Mouse (Mus musculus) kidney, embryonic 16.5 days (tissue): ENCODE data around the gene Fgfr2. TPM values are rescaled to one million over a fixed set of nuclear protein-coding genes. Genes with fewer than 3 reads are reported as not detected.

ENCODE experiments used
- ATAC-seq: fragments of 200-750 bp; cut with Nextera tagmentation; 2 replicates; pipeline ENCODE4 v1.8.0; 2017; ENCODE audit warnings: moderate TSS enrichment; ENCODE audit not compliant: low FRiP score, low TSS enrichment
- H3K27ac ChIP-seq: fragments of 300-500 bp; sonication (generic); 2 replicates; pipeline ENCODE4 v1.5.1; 2014; ENCODE audit warnings: low read length
- H3K27me3 ChIP-seq: fragments of 300-500 bp; sonication (generic); 2 replicates; pipeline ENCODE4 v1.6.1; 2014; ENCODE audit warnings: low read length, control low read depth, mixed read lengths; ENCODE audit not compliant: insufficient read depth
- H3K36me3 ChIP-seq: fragments of 300-500 bp; sonication (generic); 2 replicates; pipeline ENCODE4 v1.6.1; 2014; ENCODE audit warnings: low read length, control low read depth, mixed read lengths; ENCODE audit not compliant: insufficient read depth
- H3K4me1 ChIP-seq: fragments of 300-500 bp; sonication (generic); 2 replicates; pipeline ENCODE4 v1.6.1; 2014; ENCODE audit warnings: low read length, control low read depth, mixed read lengths; ENCODE audit not compliant: insufficient read depth
- H3K4me2 ChIP-seq: fragments of 300-500 bp; sonication (generic); replicated peaks from 2 replicates; pipeline ENCODE4 v1.6.1; 2014; ENCODE audit warnings: low read depth, low read length
- H3K4me3 ChIP-seq: fragments of 300-500 bp; sonication (generic); 2 replicates; pipeline ENCODE4 v1.5.1; 2014; ENCODE audit warnings: mild to moderate bottlenecking, low read length
- H3K9ac ChIP-seq: fragments of 300-500 bp; sonication (generic); replicated peaks from 2 replicates; pipeline ENCODE4 v1.6.1; 2014; ENCODE audit warnings: low read length
- H3K9me3 ChIP-seq: fragments of 300-500 bp; sonication (generic); 2 replicates; pipeline ENCODE4 v1.6.1; 2016; ENCODE audit warnings: low read length, control low read depth
- WGBS: fragments of 180-500 bp; shearing (Covaris S2); extraction: QIAGEN DNeasy Blood & Tissue Kit; methylation state at CpG from one replicate; pipeline ENCODE4 v1.1.7; 2014; 5-methylcytosine and 5-hydroxymethylcytosine counted together
- polyA plus RNA-seq: library from polyadenylated mRNA; unstranded; fragments of >200 nt; fragmentation: Nextera tagmentation; extraction: Ambion mirVana; gene quantifications from 2 replicates; pipeline ENCODE4 v1.2.1, GENCODE M21; 2015

The Fgfr2 gene
- polyA plus RNA-seq, 1 experiment from 2014 or later, result 118 TPM

- Histone ChIP-seq H3K4me1 (no peaks in the 10 kb centered on the region), H3K27me3 (no peaks in the 10 kb centered on the region), H3K36me3 (no peaks in the 10 kb centered on the region), H3K4me3 (no peak overlapping the region), H3K9me3 (no peaks in the 10 kb centered on the region), H3K9ac (no peak overlapping the region), H3K27ac (no peak overlapping the region), H3K4me2 (no peak overlapping the region)
- 79% methylated on average over 6 of the region's 6 CpGs for WGBS
- ATAC-seq, result no peak
Measured at GRCm38 (mm10) chr7:132679549-132679948, 443.6 kb downstream of the Fgfr2 start.

GRCm38 (mm10) chr7:132679117-132679516 lies 444.0 kb downstream of the Fgfr2 start:
- 78% methylated on average over 4 of the region's 4 CpGs for WGBS
- no peak overlapping the region for H3K4me3 ChIP-seq
- no peaks in the 10 kb centered on the region for H3K9me3 ChIP-seq
- no peak overlapping the region for H3K9ac ChIP-seq
- no peak for ATAC-seq
- H3K4me1 ChIP-seq, result no peaks in the 10 kb centered on the region
- no peaks in the 10 kb centered on the region for H3K27me3 ChIP-seq
- H3K27ac ChIP-seq, result no peak overlapping the region
- H3K4me2 ChIP-seq, result no peak overlapping the region
- H3K36me3 ChIP-seq, result no peaks in the 10 kb centered on the region

GRCm38 (mm10) chr7:132675922-132676321 lies 447.2 kb downstream of the Fgfr2 start:
- Histone ChIP-seq H3K9me3 (no peaks in the 10 kb centered on the region), H3K4me2 (no peak overlapping the region), H3K4me3 (no peak overlapping the region), H3K36me3 (no peaks in the 10 kb centered on the region), H3K27ac (no peak overlapping the region), H3K27me3 (no peaks in the 10 kb centered on the region), H3K9ac (no peak overlapping the region), H3K4me1 (no peaks in the 10 kb centered on the region)
- ATAC-seq, result no peak
- WGBS, result 93% methylated on average over 2 of the region's 2 CpGs

GRCm38 (mm10) chr7:132673931-132674755 lies 449.0 kb downstream of the Fgfr2 start:
- Histone ChIP-seq H3K36me3 (no peaks in the 10 kb centered on the region), H3K4me2 (no peak overlapping the region), H3K4me3 (no peak overlapping the region), H3K27ac (no peak overlapping the region), H3K4me1 (no peaks in the 10 kb centered on the region; the same call in 1 of the 2 replicates), H3K9ac (no peak overlapping the region), H3K27me3 (no peaks in the 10 kb centered on the region), H3K9me3 (no peaks in the 10 kb centered on the region)
- no peak for ATAC-seq
- whole genome bisulfite sequencing, result 49% methylated on average over 17 of the region's 17 CpGs

GRCm38 (mm10) chr7:132672481-132672959 lies 450.6 kb downstream of the Fgfr2 start:
- H3K4me2 ChIP-seq, result no peak overlapping the region
- no peak overlapping the region for H3K9ac ChIP-seq
- H3K27me3 ChIP-seq, result no peaks in the 10 kb centered on the region
- ATAC-seq, result 0 out of 2 replicates have a peak, but pooled peaks have one; percentile 32
- H3K4me1 ChIP-seq, result no peaks in the 10 kb centered on the region; the same call in 1 of the 2 replicates
- WGBS, result 68% methylated on average over 7 of the region's 7 CpGs
- H3K36me3 ChIP-seq, result no peaks in the 10 kb centered on the region
- H3K27ac ChIP-seq, result no peak overlapping the region
- no peaks in the 10 kb centered on the region for H3K9me3 ChIP-seq
- no peak overlapping the region for H3K4me3 ChIP-seq

GRCm38 (mm10) chr7:132670863-132671165 lies 452.3 kb downstream of the Fgfr2 start:
- no peaks in the 10 kb centered on the region; the same call in 1 of the 2 replicates for H3K4me1 ChIP-seq
- H3K4me3 ChIP-seq, result no peak overlapping the region
- no peaks in the 10 kb centered on the region for H3K36me3 ChIP-seq
- H3K9ac ChIP-seq, result no peak overlapping the region
- WGBS, result 78% methylated on average over 3 of the region's 3 CpGs
- no peaks in the 10 kb centered on the region for H3K27me3 ChIP-seq
- no peak for ATAC-seq
- peak overlapping the region; percentile 35; the same call in 1 of the 2 replicates for H3K27ac ChIP-seq
- H3K4me2 ChIP-seq, result no peak overlapping the region
- H3K9me3 ChIP-seq, result no peaks in the 10 kb centered on the region

- ATAC-seq, result peak; percentile 34; the same call in 1 of the 2 replicates
- H3K4me3 ChIP-seq, result no peak overlapping the region
- no peaks in the 10 kb centered on the region for H3K9me3 ChIP-seq
- WGBS, result 79% methylated on average over 20 of the region's 20 CpGs
- no peaks in the 10 kb centered on the region for H3K27me3 ChIP-seq
- no peak overlapping the region; the same call in 1 of the 2 replicates for H3K9ac ChIP-seq
- no peaks in the 10 kb centered on the region for H3K36me3 ChIP-seq
- H3K4me1 ChIP-seq, result no peaks in the 10 kb centered on the region; the same call in 1 of the 2 replicates
- H3K27ac ChIP-seq, result peak overlapping the region; percentile 45
- no peak overlapping the region for H3K4me2 ChIP-seq
Measured at GRCm38 (mm10) chr7:132669999-132670862, 452.9 kb downstream of the Fgfr2 start.

- H3K27ac ChIP-seq, result peak overlapping the region; percentile 39; the same call in 1 of the 2 replicates
- WGBS, result 63% methylated on average over 2 of the region's 2 CpGs
Measured at GRCm38 (mm10) chr7:132668604-132669003, 454.5 kb downstream of the Fgfr2 start.

GRCm38 (mm10) chr7:132666516-132666915 lies 456.6 kb downstream of the Fgfr2 start:
- Histone ChIP-seq H3K9me3 (no peaks in the 10 kb centered on the region), H3K27ac (no peak overlapping the region), H3K9ac (no peak overlapping the region), H3K4me3 (no peak overlapping the region), H3K36me3 (no peaks in the 10 kb centered on the region), H3K27me3 (no peaks in the 10 kb centered on the region), H3K4me2 (no peak overlapping the region), H3K4me1 (no peaks in the 10 kb centered on the region; the same call in 1 of the 2 replicates)
- ATAC-seq, result no peak
- 76% methylated on average over 4 of the region's 4 CpGs for WGBS

More at GRCm38 (mm10) chr7:132668604-132669003, 454.5 kb downstream of the Fgfr2 start:
- Histone ChIP-seq H3K27me3 (no peaks in the 10 kb centered on the region), H3K9me3 (no peaks in the 10 kb centered on the region), H3K4me3 (no peak overlapping the region), H3K9ac (no peak overlapping the region), H3K4me1 (no peaks in the 10 kb centered on the region; the same call in 1 of the 2 replicates), H3K4me2 (no peak overlapping the region), H3K36me3 (no peaks in the 10 kb centered on the region)
- no peak for ATAC-seq
